Mouse (Mus musculus) limb, embryonic 14.5 days (tissue): ENCODE results near the gene Fmc1. TPM values are rescaled to one million over a fixed set of nuclear protein-coding genes. Genes with fewer than 3 reads are reported as not detected.
"Not testable (repeated sequence)": the region's sequence is repeated elsewhere in the genome, so short reads cannot be mapped to it uniquely, and the experiment has no call there.

ENCODE experiments used
- ATAC-seq: fragments of 200-750 bp; cut with Nextera tagmentation; 2 replicates; pipeline ENCODE4 v1.8.0; 2017; ENCODE audit warnings: low read depth, moderate number of reproducible peaks, moderate TSS enrichment; ENCODE audit not compliant: low FRiP score
- DNase-seq: peaks from one replicate; pipeline ENCODE4 v3.0.0-alpha.2; 2015; ENCODE audit warnings: low spot score
- H3K27ac ChIP-seq: fragments of 300-500 bp; sonication (generic); replicated peaks from 2 replicates; pipeline ENCODE4 v1.5.1; 2014; ENCODE audit warnings: low read depth, mild to moderate bottlenecking, low read length, moderate library complexity, mixed read lengths
- H3K27me3 ChIP-seq: fragments of 300-500 bp; sonication (generic); 2 replicates; pipeline ENCODE4 v1.6.1; 2014; ENCODE audit warnings: low read length, mixed read lengths; ENCODE audit not compliant: control insufficient read depth, insufficient read depth
- H3K36me3 ChIP-seq: fragments of 300-500 bp; sonication (generic); 2 replicates; pipeline ENCODE4 v1.6.1; 2014; ENCODE audit warnings: mild to moderate bottlenecking, low read length, moderate library complexity, mixed read lengths; ENCODE audit not compliant: control insufficient read depth, insufficient read depth
- H3K4me1 ChIP-seq: fragments of 300-500 bp; sonication (generic); 2 replicates; pipeline ENCODE4 v1.6.1; 2014; ENCODE audit warnings: antibody characterized with exemption, low read length, mixed read lengths; ENCODE audit not compliant: control insufficient read depth, insufficient read depth
- H3K4me2 ChIP-seq: fragments of 300-500 bp; sonication (generic); replicated peaks from 2 replicates; pipeline ENCODE4 v1.6.1; 2014; ENCODE audit warnings: low read depth, mild to moderate bottlenecking, low read length, moderate library complexity; ENCODE audit not compliant: severe bottlenecking
- H3K4me3 ChIP-seq: fragments of 300-500 bp; sonication (generic); replicated peaks from 2 replicates; pipeline ENCODE4 v1.5.1; 2014; ENCODE audit warnings: low read length
- H3K9ac ChIP-seq: fragments of 300-500 bp; sonication (generic); 2 replicates; pipeline ENCODE4 v1.6.1; 2014; ENCODE audit warnings: mild to moderate bottlenecking, low read depth, low read length, moderate library complexity; ENCODE audit not compliant: severe bottlenecking
- H3K9me3 ChIP-seq: fragments of 300-500 bp; sonication (generic); 2 replicates; pipeline ENCODE4 v1.6.1; 2016; ENCODE audit warnings: low read length; ENCODE audit not compliant: control insufficient read depth
- POLR2A ChIP-seq: fragments of 200-500 bp; IDR thresholded peaks from 2 replicates; pipeline ENCODE4 v1.8.0; 2012; ENCODE audit warnings: inconsistent platforms, mild to moderate bottlenecking, moderate library complexity, borderline replicate concordance; ENCODE audit not compliant: insufficient read depth, insufficient read length; ENCODE audit errors: extremely low read depth
- WGBS: fragments of 180-500 bp; shearing (Covaris S2); extraction: QIAGEN DNeasy Blood & Tissue Kit; methylation state at CpG from one replicate; pipeline ENCODE4 v1.1.7; 2014; 5-methylcytosine and 5-hydroxymethylcytosine counted together
- polyA plus RNA-seq, 2 experiments: library from polyadenylated mRNA; depleted of rRNA in 1 of 2; stranded (reverse) in 1 of 2; unstranded in 1 of 2; fragments of >200 nt; fragmentation: Nextera tagmentation in 1 of 2; extraction: Ambion mirVana in 1 of 2; gene quantifications; 2 replicates each; pipeline versions ENCODE4 v1.2.1 to v1.2.3; 2012 to 2014

Fmc1 gene
- polyA plus RNA-seq, 2 experiments, result 87.5 to 102 TPM

DNA sequence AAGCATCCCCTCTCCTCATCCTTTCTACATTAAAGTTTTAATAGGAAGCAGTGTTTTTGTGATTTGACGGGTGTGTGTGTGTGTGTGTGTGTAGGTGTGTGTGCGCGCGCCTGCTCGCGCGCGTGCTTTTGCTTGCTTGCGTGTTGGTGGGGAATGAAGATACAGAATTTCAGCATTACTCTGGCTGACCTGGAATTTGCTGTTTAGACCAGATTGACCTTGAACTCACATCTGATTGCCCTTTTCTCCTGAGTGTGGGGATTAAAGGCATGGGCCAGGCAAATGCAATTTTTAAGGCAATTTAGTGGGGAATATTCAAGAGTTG is 2.0 kb downstream of the Fmc1 start:
- ATAC-seq, result no peak
- Histone ChIP-seq H3K27ac (peak overlapping the region; percentile 95; the same call in 1 of the 2 replicates), H3K4me1 (peaks cover 3% of the 10 kb centered on the region; the same call in 1 of the 2 replicates), H3K4me3 (peak overlapping the region; percentile 82), H3K9me3 (no peaks in the 10 kb centered on the region), H3K27me3 (no peaks in the 10 kb centered on the region), H3K4me2 (peak overlapping the region; percentile 54), H3K9ac (peak overlapping the region; percentile 86), H3K36me3 (peaks cover 6% of the 10 kb centered on the region; the same call in 1 of the 2 replicates)
- under 1% methylated on average over 9 of the region's 9 CpGs for WGBS
- DNase-seq, result no peak
- TF ChIP-seq POLR2A, result no peak

GRCm38 (mm10) chr6:38535788-38536187 is 2.5 kb downstream of the Fmc1 start:
- Histone ChIP-seq H3K9me3 (no peaks in the 10 kb centered on the region), H3K27ac (0 out of 2 replicates have a peak overlapping the region, but pooled peaks have one; percentile 95), H3K4me3 (peak overlapping the region; percentile 82), H3K9ac (no peak overlapping the region), H3K4me1 (peaks cover 3% of the 10 kb centered on the region; the same call in 1 of the 2 replicates), H3K27me3 (no peaks in the 10 kb centered on the region), H3K4me2 (peak overlapping the region; percentile 54), H3K36me3 (peaks cover 6% of the 10 kb centered on the region; the same call in 1 of the 2 replicates)
- 89% methylated on average over 1 of the region's 1 CpGs for WGBS
- DNase-seq, result no peak
- no peak for ATAC-seq
- no peak for TF ChIP-seq POLR2A

DNA sequence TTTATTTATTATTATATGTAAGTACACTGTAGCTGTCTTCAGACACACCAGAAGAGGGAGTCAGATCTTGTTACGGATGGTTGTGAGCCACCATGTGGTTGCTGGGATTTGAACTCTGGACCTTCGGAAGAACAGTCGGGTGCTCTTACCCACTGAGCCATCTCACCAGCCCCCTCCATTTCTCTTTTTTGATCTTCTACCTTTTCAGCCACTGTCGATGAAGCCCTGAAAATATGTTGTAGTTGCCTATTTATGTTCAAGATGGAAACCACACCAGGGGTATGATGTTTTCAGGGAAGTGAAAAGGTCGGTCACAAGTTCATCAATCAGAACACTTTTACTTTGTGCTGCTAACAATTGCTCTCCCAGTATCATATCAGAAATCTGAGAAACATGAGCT is 10.8 kb downstream of the Fmc1 start:
- WGBS, result 90% methylated on average over 4 of the region's 5 CpGs
- not testable (repeated sequence) for H3K36me3 ChIP-seq, H3K27ac ChIP-seq, H3K4me1 ChIP-seq, H3K4me3 ChIP-seq, H3K4me2 ChIP-seq, ATAC-seq, DNase-seq, H3K9ac ChIP-seq, H3K27me3 ChIP-seq, H3K9me3 ChIP-seq

- WGBS, result 93% methylated on average over 2 of the region's 2 CpGs
- not testable (repeated sequence) for ATAC-seq, H3K9ac ChIP-seq, H3K4me3 ChIP-seq, H3K27ac ChIP-seq, H3K36me3 ChIP-seq, DNase-seq, H3K27me3 ChIP-seq, H3K4me2 ChIP-seq, H3K9me3 ChIP-seq, H3K4me1 ChIP-seq
Measured at GRCm38 (mm10) chr6:38547005-38547404, 13.7 kb downstream of the Fmc1 start.

GRCm38 (mm10) chr6:38547707-38548106 is 14.4 kb downstream of the Fmc1 start:
- Histone ChIP-seq H3K4me3 (no peak overlapping the region), H3K9ac (no peak overlapping the region), H3K4me1 (no peaks in the 10 kb centered on the region), H3K27me3 (no peaks in the 10 kb centered on the region), H3K36me3 (no peaks in the 10 kb centered on the region), H3K9me3 (no peaks in the 10 kb centered on the region), H3K27ac (no peak overlapping the region), H3K4me2 (no peak overlapping the region)
- WGBS, result 71% methylated on average over 1 of the region's 1 CpGs
- ATAC-seq, result no peak
- DNase-seq, result no peak
- TF ChIP-seq POLR2A, result no peak

- H3K9me3 ChIP-seq, DNase-seq, H3K4me3 ChIP-seq, H3K4me2 ChIP-seq, H3K4me1 ChIP-seq, H3K27me3 ChIP-seq, H3K36me3 ChIP-seq, H3K9ac ChIP-seq, H3K27ac ChIP-seq, ATAC-seq: not testable (repeated sequence)
- WGBS, result 94% methylated on average over 7 of the region's 7 CpGs
Measured at GRCm38 (mm10) chr6:38548595-38548994, 15.3 kb downstream of the Fmc1 start.

- 87% methylated on average over 6 of the region's 6 CpGs for WGBS
- peak overlapping the region; percentile 63 for H3K4me2 ChIP-seq
- not testable (repeated sequence) for H3K36me3 ChIP-seq, DNase-seq, H3K27ac ChIP-seq, H3K9me3 ChIP-seq, ATAC-seq, H3K4me1 ChIP-seq, H3K27me3 ChIP-seq
- peak overlapping the region; percentile 97; the same call in 1 of the 2 replicates for H3K9ac ChIP-seq
- H3K4me3 ChIP-seq, result peak overlapping the region; percentile 72; the same call in 1 of the 2 replicates
Measured at GRCm38 (mm10) chr6:38549840-38550239, 16.5 kb downstream of the Fmc1 start.
